Mouse (Mus musculus): Measurements from ENCODE around the gene Fam89a.

- TF ChIP-seq CTCF (IDR thresholded peaks at IDR 0.05; ENCODE audit: low read depth) (no peak), EP300 (IDR thresholded peaks at IDR 0.05; ENCODE audit: low read depth) (no peak)
Measured at GRCm38 (mm10) chr8:124704376-124704775, 47.3 kb downstream of the Fam89a start.
